Mouse (Mus musculus): ENCODE data around the gene Eno1.
"Not testable (repeated sequence)": the region's sequence is repeated elsewhere in the genome, so short reads cannot be mapped to it uniquely, and the experiment has no call there.

- not testable (repeated sequence) for TF ChIP-seq POLR2A (IDR thresholded peaks at IDR 0.05; ENCODE audit: insufficient read depth, low read length); CTCF (IDR thresholded peaks at IDR 0.05; ENCODE audit: low read depth, low read length)
These were observed 34.2 kb downstream of the Eno1 start for GRCm38 (mm10) chr4:150270718-150271117.
